Mouse (Mus musculus) midbrain, embryonic 15.5 days (tissue): ENCODE results near the gene 9930021J03Rik. TPM values are rescaled to one million over a fixed set of nuclear protein-coding genes. Genes with fewer than 3 reads are reported as not detected.

Source experiments
- ATAC-seq: fragments of 200-750 bp; cut with Nextera tagmentation; replicated peaks from 2 replicates; pipeline ENCODE4 v1.8.0; 2017; ENCODE audit warnings: moderate TSS enrichment
- H3K27ac ChIP-seq: fragments of 300-500 bp; sonication (generic); 2 replicates; pipeline ENCODE4 v1.5.1; 2015; ENCODE audit warnings: mild to moderate bottlenecking, inconsistent platforms
- H3K27me3 ChIP-seq: fragments of 300-500 bp; sonication (generic); replicated peaks from 2 replicates; pipeline ENCODE4 v1.6.1; 2015; ENCODE audit warnings: inconsistent platforms
- H3K36me3 ChIP-seq: fragments of 300-500 bp; sonication (generic); replicated peaks from 2 replicates; pipeline ENCODE4 v1.6.1; 2015; ENCODE audit warnings: inconsistent platforms
- H3K4me1 ChIP-seq: fragments of 300-500 bp; sonication (generic); 2 replicates; pipeline ENCODE4 v1.6.1; 2015; ENCODE audit warnings: inconsistent platforms
- H3K4me2 ChIP-seq: fragments of 300-500 bp; sonication (generic); 2 replicates; pipeline ENCODE4 v1.6.1; 2015; ENCODE audit warnings: inconsistent platforms, mild to moderate bottlenecking, moderate library complexity
- H3K4me3 ChIP-seq: fragments of 300-500 bp; sonication (generic); 2 replicates; pipeline ENCODE4 v1.5.1; 2015; ENCODE audit warnings: mild to moderate bottlenecking, inconsistent platforms
- H3K9ac ChIP-seq: fragments of 300-500 bp; sonication (generic); 2 replicates; pipeline ENCODE4 v1.6.1; 2015; ENCODE audit warnings: mild to moderate bottlenecking, inconsistent platforms
- H3K9me3 ChIP-seq: fragments of 300-500 bp; sonication (generic); 2 replicates; pipeline ENCODE4 v1.6.1; 2016; ENCODE audit warnings: inconsistent platforms
- WGBS: fragments of 180-500 bp; shearing (Covaris S2); methylation state at CpG from one replicate; pipeline ENCODE4 v1.1.7; 2015; ENCODE audit warnings: mixed read lengths; 5-methylcytosine and 5-hydroxymethylcytosine counted together
- polyA plus RNA-seq: library from polyadenylated mRNA; unstranded; fragments of >200 nt; fragmentation: Nextera tagmentation; extraction: Ambion mirVana; gene quantifications from 2 replicates; pipeline ENCODE4 v1.2.1, GENCODE M21; 2015

Gene 9930021J03Rik
- polyA plus RNA-seq, 1 experiment from 2014 or later: 7.5 TPM

GRCm38 (mm10) chr19:29675562-29676078 lies 130.2 kb downstream of the 9930021J03Rik start:
- 67% methylated on average over 9 of the region's 9 CpGs for whole genome bisulfite sequencing
- Histone ChIP-seq H3K4me3 (no peak overlapping the region), H3K36me3 (no peaks in the 10 kb centered on the region), H3K27me3 (no peaks in the 10 kb centered on the region), H3K27ac (no peak overlapping the region), H3K4me1 (no peaks in the 10 kb centered on the region), H3K4me2 (no peak overlapping the region), H3K9me3 (no peaks in the 10 kb centered on the region), H3K9ac (no peak overlapping the region)
- no peak for ATAC-seq

- Histone ChIP-seq H3K27me3 (no peaks in the 10 kb centered on the region), H3K9ac (no peak overlapping the region), H3K4me2 (no peak overlapping the region), H3K4me3 (no peak overlapping the region), H3K27ac (no peak overlapping the region), H3K4me1 (no peaks in the 10 kb centered on the region), H3K9me3 (no peaks in the 10 kb centered on the region), H3K36me3 (no peaks in the 10 kb centered on the region)
- 94% methylated on average over 7 of the region's 7 CpGs for WGBS
- ATAC-seq: no peak
Observed at GRCm38 (mm10) chr19:29674946-29675345, 130.8 kb downstream of the 9930021J03Rik start.

DNA sequence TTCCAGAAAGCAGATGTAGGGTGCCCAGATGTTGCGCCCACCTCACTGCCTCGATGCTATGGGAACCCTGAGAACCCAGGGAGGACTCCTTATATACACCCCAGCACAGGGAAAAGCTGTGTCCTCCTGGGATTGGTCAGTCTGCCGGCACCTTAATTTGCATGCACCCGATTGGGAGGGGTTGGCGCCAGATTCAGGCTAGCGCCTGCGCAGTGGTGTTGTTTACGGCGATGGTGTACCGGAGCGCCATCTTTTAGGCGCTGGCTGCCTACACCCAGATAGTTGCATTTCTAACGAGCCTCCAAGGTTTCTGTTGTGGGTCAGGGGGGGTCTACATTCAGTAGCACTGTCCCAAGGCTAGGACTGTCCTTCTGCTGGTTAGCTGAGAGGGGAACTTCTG lies 133.1 kb downstream of the 9930021J03Rik start:
- ATAC-seq: no peak
- H3K36me3 ChIP-seq: no peaks in the 10 kb centered on the region

DNA sequence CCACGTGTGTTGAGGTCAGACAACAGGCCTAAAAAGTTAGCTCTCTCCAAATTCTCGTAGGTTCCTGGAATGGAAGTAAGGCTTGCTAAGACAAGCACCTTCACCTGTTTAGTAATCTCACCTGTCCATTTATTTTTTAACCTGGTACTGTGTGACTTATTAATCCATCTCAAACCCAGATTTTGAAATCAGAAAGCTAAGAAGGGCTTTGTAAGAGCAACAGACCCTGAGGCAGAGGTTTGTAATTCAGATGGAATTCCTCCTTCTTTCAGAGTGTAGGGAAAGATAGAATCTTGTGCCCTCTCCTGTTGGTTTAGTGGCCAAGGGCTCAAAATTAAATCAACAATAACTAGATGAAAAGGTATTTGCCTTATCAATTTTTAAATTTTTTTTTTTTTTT lies 134.6 kb downstream of the 9930021J03Rik start:
- Histone ChIP-seq H3K27ac (no peak overlapping the region), H3K4me3 (no peak overlapping the region), H3K9me3 (no peaks in the 10 kb centered on the region), H3K4me1 (no peaks in the 10 kb centered on the region), H3K27me3 (no peaks in the 10 kb centered on the region), H3K36me3 (no peaks in the 10 kb centered on the region), H3K9ac (no peak overlapping the region), H3K4me2 (no peak overlapping the region)
- no peak for ATAC-seq
- 82% methylated on average over 2 of the region's 2 CpGs for WGBS

More for the DNA sequence above, 133.1 kb downstream of the 9930021J03Rik start:
- Histone ChIP-seq H3K27ac (no peak overlapping the region), H3K27me3 (no peaks in the 10 kb centered on the region), H3K9ac (no peak overlapping the region), H3K4me3 (no peak overlapping the region), H3K4me2 (no peak overlapping the region), H3K9me3 (no peaks in the 10 kb centered on the region), H3K4me1 (no peaks in the 10 kb centered on the region)
- WGBS: 93% methylated on average over 13 of the region's 13 CpGs

- Histone ChIP-seq H3K9me3 (no peaks in the 10 kb centered on the region), H3K27me3 (no peaks in the 10 kb centered on the region), H3K27ac (no peak overlapping the region), H3K4me3 (no peak overlapping the region), H3K4me2 (no peak overlapping the region), H3K9ac (no peak overlapping the region), H3K36me3 (no peaks in the 10 kb centered on the region), H3K4me1 (no peaks in the 10 kb centered on the region)
- no peak for ATAC-seq
- 90% methylated on average over 6 of the region's 6 CpGs for WGBS
Observed at GRCm38 (mm10) chr19:29670247-29670646, 135.5 kb downstream of the 9930021J03Rik start.

- Histone ChIP-seq H3K4me2 (no peak overlapping the region), H3K4me1 (no peaks in the 10 kb centered on the region), H3K4me3 (no peak overlapping the region), H3K27me3 (no peaks in the 10 kb centered on the region), H3K36me3 (no peaks in the 10 kb centered on the region), H3K9ac (no peak overlapping the region), H3K9me3 (no peaks in the 10 kb centered on the region), H3K27ac (no peak overlapping the region)
- ATAC-seq: no peak
- 94% methylated on average over 7 of the region's 7 CpGs for WGBS
Observed at GRCm38 (mm10) chr19:29668135-29668534, 137.7 kb downstream of the 9930021J03Rik start.

DNA sequence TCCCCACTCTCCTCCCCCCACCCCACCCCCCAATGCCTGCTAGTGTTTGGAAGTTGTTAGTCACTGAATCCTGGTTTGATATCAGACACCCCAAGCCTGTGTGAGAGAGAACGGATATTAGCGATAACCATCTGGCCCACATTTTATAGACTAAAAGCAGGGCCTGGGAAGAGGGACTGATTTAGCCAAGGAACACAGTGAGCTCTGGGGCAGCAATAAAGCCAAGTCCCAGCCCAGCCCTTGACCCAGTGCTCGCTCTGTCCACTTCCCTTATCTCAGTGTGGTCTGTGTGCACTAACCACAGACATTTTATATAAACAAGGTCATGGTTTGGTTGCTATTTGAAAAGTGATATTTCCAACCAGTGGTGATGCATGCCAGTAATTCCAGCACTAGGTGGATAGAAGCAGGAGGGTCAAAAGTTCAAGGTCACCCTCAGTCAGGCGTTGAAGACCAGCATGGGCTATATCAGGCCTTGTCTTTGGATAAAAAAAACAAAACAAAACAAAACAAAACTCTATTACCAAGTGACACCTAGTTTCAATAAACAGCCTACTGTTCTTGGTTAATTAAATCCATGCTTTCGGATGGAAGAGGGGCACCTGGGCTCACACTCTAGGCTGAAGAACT lies 138.7 kb downstream of the 9930021J03Rik start:
- WGBS: 87% methylated on average over 5 of the region's 5 CpGs
- no peak overlapping the region for H3K4me2 ChIP-seq
- no peak overlapping the region for H3K27ac ChIP-seq
- H3K27me3 ChIP-seq: no peaks in the 10 kb centered on the region
- ATAC-seq: no peak
- H3K9ac ChIP-seq: no peak overlapping the region
- no peaks in the 10 kb centered on the region for H3K36me3 ChIP-seq
- H3K4me3 ChIP-seq: no peak overlapping the region
- H3K9me3 ChIP-seq: no peaks in the 10 kb centered on the region
- no peaks in the 10 kb centered on the region for H3K4me1 ChIP-seq

DNA sequence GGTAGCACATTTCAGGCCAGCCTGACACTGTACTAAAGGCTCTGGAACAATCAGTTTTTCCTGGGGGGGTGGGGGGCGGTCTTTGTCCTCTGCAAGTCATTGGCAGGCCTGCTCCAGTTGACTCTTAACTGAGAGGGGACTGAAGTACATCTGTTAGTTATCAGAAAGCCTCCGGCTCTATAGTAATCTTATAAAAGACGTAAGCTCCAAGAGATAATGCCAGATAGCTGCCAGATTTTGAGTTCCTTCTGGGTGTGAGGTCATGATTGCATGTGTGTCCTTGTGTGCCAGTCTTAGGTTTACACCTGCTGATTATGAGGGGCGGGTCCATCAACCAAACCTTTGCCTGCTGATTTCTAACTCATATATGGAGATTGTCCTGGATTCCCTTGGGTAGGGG lies 139.6 kb downstream of the 9930021J03Rik start:
- H3K9me3 ChIP-seq: no peaks in the 10 kb centered on the region
- no peaks in the 10 kb centered on the region for H3K27me3 ChIP-seq
- H3K4me1 ChIP-seq: no peaks in the 10 kb centered on the region
- no peak overlapping the region for H3K4me3 ChIP-seq
- no peaks in the 10 kb centered on the region for H3K36me3 ChIP-seq
- H3K9ac ChIP-seq: no peak overlapping the region
- no peak overlapping the region for H3K4me2 ChIP-seq
- no peak for ATAC-seq
- H3K27ac ChIP-seq: no peak overlapping the region
- WGBS: 85% methylated on average over 4 of the region's 4 CpGs

GRCm38 (mm10) chr19:29664934-29665333 lies 140.9 kb downstream of the 9930021J03Rik start:
- no peak for ATAC-seq
- no peak overlapping the region for H3K4me2 ChIP-seq
- no peak overlapping the region for H3K4me3 ChIP-seq
- no peaks in the 10 kb centered on the region for H3K36me3 ChIP-seq
- no peaks in the 10 kb centered on the region for H3K27me3 ChIP-seq
- H3K4me1 ChIP-seq: no peaks in the 10 kb centered on the region
- H3K9ac ChIP-seq: no peak overlapping the region
- no peaks in the 10 kb centered on the region for H3K9me3 ChIP-seq
- H3K27ac ChIP-seq: no peak overlapping the region
- WGBS: 84% methylated on average over 5 of the region's 5 CpGs

Other genes starting within 250 kb of the 9930021J03Rik start
- 9.0 and 9.2 TPM in 2 replicates for gene Ermp1, start 157.6 kb downstream of the 9930021J03Rik start, polyA plus RNA-seq
- not detected in 2 replicates for gene Mlana, start 108.2 kb downstream of the 9930021J03Rik start, polyA plus RNA-seq
- gene Ranbp6, start 7.0 kb upstream of the 9930021J03Rik start, polyA plus RNA-seq: 47.7 and 52.4 TPM in 2 replicates
- 0.56 and 0.90 TPM in 2 replicates for gene Il33, start 119.1 kb upstream of the 9930021J03Rik start, polyA plus RNA-seq
- gene Trpd52l3, start 197.8 kb upstream of the 9930021J03Rik start, polyA plus RNA-seq: not detected in 2 replicates
- 54.2 and 57.0 TPM in 2 replicates for gene Uhrf2, start 224.5 kb upstream of the 9930021J03Rik start, polyA plus RNA-seq